Mouse (Mus musculus) cerebellum, adult 2 months (tissue): ENCODE data around the gene Cmss1.

ENCODE experiments used
- CTCF ChIP-seq: fragments of 200-500 bp; IDR thresholded peaks from 2 replicates; pipeline ENCODE4 v1.5.1; 2011; ENCODE audit warnings: low read depth, mild to moderate bottlenecking, control low read depth, low read length, moderate library complexity, borderline replicate concordance; ENCODE audit not compliant: insufficient read depth
- POLR2A ChIP-seq: fragments of 200-500 bp; IDR thresholded peaks from 2 replicates; pipeline ENCODE4 v1.6.1; 2011; ENCODE audit warnings: low read length, control low read depth, borderline replicate concordance; ENCODE audit not compliant: insufficient read depth

GRCm38 (mm10) chr16:57427516-57428285, 179.0 kb downstream of the Cmss1 start:
- TF ChIP-seq POLR2A (no peak), CTCF (no peak)
